9 mouse cellular contexts compared by ENCODE assay signal in genomic region chr8:105856168-105856835, GRCm38 (mm10). TPM values are rescaled to one million over a fixed set of nuclear protein-coding genes. Genes with fewer than 3 reads are reported as not detected.
DNase-seq lines count a peak whose midpoint lies in the region; ATAC-seq lines count a peak whose summit lies in the region.
"Had no signal": no experiment of that assay in that cellular context is flagged by ENCODE, and none has a peak within 500 bp of the region (broad histone marks: within the 10 kb centered on the region; RNA-seq: fewer than 3 reads in every experiment).

No protein-coding gene starts in this region.

- intact Hi-C loops in left cerebral cortex, postnatal 4 days (cut with DNase I) = no loop called here

- H3K4me1 ChIP-seq in kidney, embryonic 14.5 days (ENCODE audit: control insufficient read depth, insufficient read depth, low read length) = peaks cover 25% of the 10 kb centered on the region
- peaks cover 8% of the 10 kb centered on the region; the same call in 1 of the 2 replicates for H3K4me1 ChIP-seq in hindbrain, embryonic 11.5 days (replicated peaks; ENCODE audit: control insufficient read depth, insufficient read depth, low read length)
- H3K4me1 ChIP-seq in midbrain, embryonic 11.5 days (ENCODE audit: control insufficient read depth, insufficient read depth, low read length) = peaks cover 29% of the 10 kb centered on the region

- peak overlapping the region; percentile 85 for H3K9ac ChIP-seq in kidney, embryonic 14.5 days (ENCODE audit: low read depth, low read length)
- H3K9ac ChIP-seq in hindbrain, embryonic 11.5 days (ENCODE audit: low read depth, low read length) = peak overlapping the region; percentile 86
- H3K9ac ChIP-seq in midbrain, embryonic 11.5 days (ENCODE audit: low read length) = peak overlapping the region; percentile 61

- peak overlapping the region; percentile 82 for H3K4me3 ChIP-seq in kidney, embryonic 14.5 days (ENCODE audit: low read length)
- H3K4me3 ChIP-seq in hindbrain, embryonic 11.5 days (ENCODE audit: low read depth, low read length) = peak overlapping the region; percentile 78
- H3K4me3 ChIP-seq in midbrain, embryonic 11.5 days (ENCODE audit: low read depth, low read length) = peak overlapping the region; percentile 71

- H3K27ac ChIP-seq in kidney, embryonic 14.5 days (ENCODE audit: low read depth, low read length) = no peak overlapping the region
- H3K27ac ChIP-seq in hindbrain, embryonic 11.5 days (ENCODE audit: low read depth, low read length) = peak overlapping the region; percentile 82
- no peak overlapping the region for H3K27ac ChIP-seq in midbrain, embryonic 11.5 days (ENCODE audit: low read depth, low read length)

- no peaks in the 10 kb centered on the region for H3K9me3 ChIP-seq in kidney, embryonic 14.5 days (ENCODE audit: control insufficient read depth, low read length)
- no peaks in the 10 kb centered on the region for H3K9me3 ChIP-seq in hindbrain, embryonic 11.5 days (ENCODE audit: control insufficient read depth, low read length)
- no peaks in the 10 kb centered on the region for H3K9me3 ChIP-seq in midbrain, embryonic 11.5 days (ENCODE audit: control insufficient read depth, low read length)

- H3K36me3 ChIP-seq in kidney, embryonic 14.5 days (ENCODE audit: control insufficient read depth, insufficient read depth, low read length) = 0 out of 2 replicates have a peak, but pooled peaks cover 3% of the 10 kb centered on the region
- H3K36me3 ChIP-seq in hindbrain, embryonic 11.5 days (ENCODE audit: control insufficient read depth, insufficient read depth, low read length) = no peaks in the 10 kb centered on the region
- H3K36me3 ChIP-seq in midbrain, embryonic 11.5 days (ENCODE audit: control insufficient read depth, insufficient read depth, low read length) = no peaks in the 10 kb centered on the region

- 15% methylated on average over 15 of the region's 15 CpGs for WGBS in kidney, embryonic 14.5 days
- WGBS in hindbrain, embryonic 11.5 days = 26% methylated on average over 15 of the region's 15 CpGs
- 26% methylated on average over 15 of the region's 15 CpGs for WGBS in midbrain, embryonic 11.5 days

- no peaks in the 10 kb centered on the region for H3K27me3 ChIP-seq in kidney, embryonic 14.5 days (ENCODE audit: control insufficient read depth, insufficient read depth, low read length)
- no peaks in the 10 kb centered on the region for H3K27me3 ChIP-seq in hindbrain, embryonic 11.5 days (ENCODE audit: control insufficient read depth, insufficient read depth, low read length)
- H3K27me3 ChIP-seq in midbrain, embryonic 11.5 days (ENCODE audit: control insufficient read depth, insufficient read depth, low read length) = no peaks in the 10 kb centered on the region

- ATAC-seq in kidney, embryonic 14.5 days (ENCODE audit: low FRiP score, low TSS enrichment) = no peak
- ATAC-seq in hindbrain, embryonic 11.5 days (ENCODE audit: low FRiP score) = no peak
- no peak for ATAC-seq in midbrain, embryonic 11.5 days (ENCODE audit: low FRiP score)

- H3K4me2 ChIP-seq in kidney, embryonic 14.5 days (replicated peaks; ENCODE audit: low read depth, low read length) = peak overlapping the region; percentile 96
- H3K4me2 ChIP-seq in hindbrain, embryonic 11.5 days (replicated peaks; ENCODE audit: low read depth, low read length) = peak overlapping the region; percentile 96
- H3K4me2 ChIP-seq in midbrain, embryonic 11.5 days = peak overlapping the region; percentile 98

- DNase-seq in kidney, adult 9 months = no peak
- DNase-seq in adipocyte (ENCODE audit: low spot score) = peak; percentile 32
- DNase-seq in hindbrain, embryonic 11.5 days (ENCODE audit: low spot score) = no peak
- DNase-seq in midbrain, embryonic 11.5 days (ENCODE audit: low spot score, missing footprints) = no peak
- DNase-seq in left cerebral cortex, postnatal 4 days = no peak
- DNase-seq in ovary, postnatal 10 days (ENCODE audit: low spot score) = no peak
- DNase-seq in cerebellum, postnatal 36 days = no peak

RNA-seq across cellular contexts. Expression of gene Thap11, which starts 1.4 kb away (rescaled TPM):
- polyA plus RNA-seq in kidney, embryonic 14.5 days (2014; fragmentation: Nextera tagmentation; extraction: Ambion mirVana) = 57.2 and 65.0 TPM in 2 replicates
- 60.5 and 66.7 TPM in 2 replicates for polyA plus RNA-seq in hindbrain, embryonic 11.5 days (2014; fragmentation: Nextera tagmentation; extraction: Ambion mirVana)
- 66.5 and 70.5 TPM in 2 replicates for polyA plus RNA-seq in midbrain, embryonic 11.5 days (2014; fragmentation: Nextera tagmentation; extraction: Ambion mirVana)
- total RNA-seq in left cerebral cortex, postnatal 4 days (2021) = 10 to 100 TPM; 32.7 to 35.3 TPM

RNA-seq across cellular contexts. Expression of gene Cenpt, which starts 3.2 kb away (rescaled TPM):
- polyA plus RNA-seq in kidney, embryonic 14.5 days (2014; fragmentation: Nextera tagmentation; extraction: Ambion mirVana) = 31.1 and 41.0 TPM in 2 replicates
- 55.4 TPM in 2 replicates for polyA plus RNA-seq in hindbrain, embryonic 11.5 days (2014; fragmentation: Nextera tagmentation; extraction: Ambion mirVana)
- 58.1 and 60.4 TPM in 2 replicates for polyA plus RNA-seq in midbrain, embryonic 11.5 days (2014; fragmentation: Nextera tagmentation; extraction: Ambion mirVana)
- total RNA-seq in left cerebral cortex, postnatal 4 days (2021) = 10 to 100 TPM; 37.9 to 39.7 TPM

RNA-seq across cellular contexts. Expression of gene Nutf2, which starts 4.1 kb away (rescaled TPM):
- 329 and 342 TPM in 2 replicates for polyA plus RNA-seq in kidney, embryonic 14.5 days (2014; fragmentation: Nextera tagmentation; extraction: Ambion mirVana)
- polyA plus RNA-seq in hindbrain, embryonic 11.5 days (2014; fragmentation: Nextera tagmentation; extraction: Ambion mirVana) = 256 and 278 TPM in 2 replicates
- 300 and 367 TPM in 2 replicates for polyA plus RNA-seq in midbrain, embryonic 11.5 days (2014; fragmentation: Nextera tagmentation; extraction: Ambion mirVana)
- total RNA-seq in left cerebral cortex, postnatal 4 days (2021) = 10 to 100 TPM; 35.2 to 48.7 TPM

RNA-seq across cellular contexts. Expression of gene Edc4, which starts 24.4 kb away (rescaled TPM):
- polyA plus RNA-seq in kidney, embryonic 14.5 days (2014; fragmentation: Nextera tagmentation; extraction: Ambion mirVana) = 34.9 and 49.7 TPM in 2 replicates
- 31.9 and 32.6 TPM in 2 replicates for polyA plus RNA-seq in hindbrain, embryonic 11.5 days (2014; fragmentation: Nextera tagmentation; extraction: Ambion mirVana)
- 35.6 TPM in 2 replicates for polyA plus RNA-seq in midbrain, embryonic 11.5 days (2014; fragmentation: Nextera tagmentation; extraction: Ambion mirVana)
- 10 to 100 TPM; 64.5 to 74.1 TPM for total RNA-seq in left cerebral cortex, postnatal 4 days (2021)

RNA-seq across cellular contexts. Expression of gene Tsnaxip1, which starts 28.8 kb away (rescaled TPM):
- polyA plus RNA-seq in kidney, embryonic 14.5 days (2014; fragmentation: Nextera tagmentation; extraction: Ambion mirVana) = 0.14 and 0.27 TPM in 2 replicates
- polyA plus RNA-seq in hindbrain, embryonic 11.5 days (2014; fragmentation: Nextera tagmentation; extraction: Ambion mirVana) = 1.2 and 1.4 TPM in 2 replicates
- 0.15 and 0.18 TPM in 2 replicates for polyA plus RNA-seq in midbrain, embryonic 11.5 days (2014; fragmentation: Nextera tagmentation; extraction: Ambion mirVana)
- under 1 TPM; 0.26 to 0.50 TPM for total RNA-seq in left cerebral cortex, postnatal 4 days (2021)
- polyA plus RNA-seq: urinary bladder, adult 2 months had no signal
